Mouse (Mus musculus) heart, embryonic 10.5 days (tissue): ENCODE data around the gene Ctsz. TPM values are rescaled to one million over a fixed set of nuclear protein-coding genes. Genes with fewer than 3 reads are reported as not detected.
A peak's percentile ranks its signal among the peaks of the same experiment; 100 is the strongest.

ENCODE experiments used
- DNase-seq: peaks from one replicate; pipeline ENCODE4 v3.0.0-alpha.2; 2017; ENCODE audit warnings: low spot score
- H3K27ac ChIP-seq: fragments of 300-500 bp; sonication (generic); 2 replicates; pipeline ENCODE4 v1.5.1; 2016; ENCODE audit warnings: mild to moderate bottlenecking
- H3K27me3 ChIP-seq: fragments of 300-500 bp; sonication (generic); 2 replicates; pipeline ENCODE4 v1.6.1; 2016; ENCODE audit warnings: mild to moderate bottlenecking; ENCODE audit not compliant: poor library complexity, insufficient read depth, severe bottlenecking
- H3K36me3 ChIP-seq: fragments of 300-500 bp; sonication (generic); 2 replicates; pipeline ENCODE4 v1.6.1; 2016; ENCODE audit warnings: mild to moderate bottlenecking, moderate library complexity
- H3K4me1 ChIP-seq: fragments of 300-500 bp; sonication (generic); 2 replicates; pipeline ENCODE4 v1.6.1; 2016; ENCODE audit warnings: mild to moderate bottlenecking
- H3K4me3 ChIP-seq: fragments of 300-500 bp; sonication (generic); 2 replicates; pipeline ENCODE4 v1.5.1; 2016; ENCODE audit warnings: mild to moderate bottlenecking, moderate library complexity
- H3K9me3 ChIP-seq: fragments of 300-500 bp; sonication (generic); 2 replicates; pipeline ENCODE4 v1.6.1; 2016; ENCODE audit warnings: mild to moderate bottlenecking, moderate library complexity
- WGBS: fragments of 180-500 bp; shearing (Covaris S2); methylation state at CpG from one replicate; pipeline ENCODE4 v1.1.7; 2016; 5-methylcytosine and 5-hydroxymethylcytosine counted together
- polyA plus RNA-seq: library from polyadenylated mRNA; unstranded; fragments of >200 nt; fragmentation: Nextera tagmentation; extraction: Ambion mirVana; gene quantifications from 2 replicates; pipeline ENCODE4 v1.2.1, GENCODE M21; 2016

Ctsz gene
- polyA plus RNA-seq, 1 experiment from 2014 or later, result 133 TPM

DNA sequence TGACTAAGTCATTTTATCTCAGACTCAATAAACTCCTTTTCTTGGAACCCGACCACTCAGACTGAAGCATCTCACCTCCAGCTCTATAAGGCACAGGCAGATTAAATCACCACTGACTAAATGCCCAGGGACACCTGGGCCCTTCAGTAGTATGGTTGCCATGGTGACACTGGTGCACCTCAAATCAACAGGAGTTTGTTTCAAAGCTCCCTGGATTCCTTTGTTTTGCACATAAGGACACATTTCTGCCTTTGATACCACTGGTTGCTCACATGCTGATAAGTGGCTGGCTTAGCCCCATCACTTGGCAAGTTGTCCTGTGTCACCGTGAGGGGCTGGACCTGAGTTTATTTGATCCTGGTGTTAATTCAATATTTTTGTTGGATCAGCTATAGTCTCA, 20.5 kb upstream of the Ctsz start:
- peaks cover 28% of the 10 kb centered on the region for H3K36me3 ChIP-seq
- no peak overlapping the region for H3K27ac ChIP-seq
- WGBS, result 82% methylated on average over 2 of the region's 2 CpGs
- no peaks in the 10 kb centered on the region; the same call in 1 of the 2 replicates for H3K27me3 ChIP-seq
- no peaks in the 10 kb centered on the region for H3K9me3 ChIP-seq
- no peak for DNase-seq
- H3K4me3 ChIP-seq, result no peak overlapping the region
- peaks cover 11% of the 10 kb centered on the region for H3K4me1 ChIP-seq

DNA sequence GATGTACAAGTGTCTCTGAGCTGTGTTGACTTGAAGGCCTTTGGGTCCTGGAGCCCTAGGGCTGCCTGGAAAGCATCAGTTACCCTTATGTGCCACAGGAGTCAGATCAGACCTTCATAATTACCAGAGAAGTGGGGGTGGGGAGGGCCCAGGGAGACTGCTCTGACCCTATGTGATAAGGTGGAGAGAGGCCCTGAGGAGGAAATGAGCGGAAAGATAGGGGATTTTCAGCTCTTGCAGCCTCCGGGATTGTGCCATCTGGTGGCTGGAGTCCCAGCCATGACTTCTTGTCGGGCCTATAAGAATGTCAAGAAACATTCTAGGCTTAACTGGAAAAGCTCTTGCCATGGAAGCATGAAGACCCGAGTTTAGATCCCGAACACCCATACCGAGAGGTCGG, 14.8 kb upstream of the Ctsz start:
- Histone ChIP-seq H3K36me3 (no peaks in the 10 kb centered on the region), H3K9me3 (no peaks in the 10 kb centered on the region), H3K27ac (peak overlapping the region; percentile 72), H3K4me3 (no peak overlapping the region), H3K4me1 (peaks cover 5% of the 10 kb centered on the region), H3K27me3 (no peaks in the 10 kb centered on the region; the same call in 1 of the 2 replicates)
- WGBS, result 41% methylated on average over 7 of the region's 7 CpGs
- peak; percentile 90 for DNase-seq

DNA sequence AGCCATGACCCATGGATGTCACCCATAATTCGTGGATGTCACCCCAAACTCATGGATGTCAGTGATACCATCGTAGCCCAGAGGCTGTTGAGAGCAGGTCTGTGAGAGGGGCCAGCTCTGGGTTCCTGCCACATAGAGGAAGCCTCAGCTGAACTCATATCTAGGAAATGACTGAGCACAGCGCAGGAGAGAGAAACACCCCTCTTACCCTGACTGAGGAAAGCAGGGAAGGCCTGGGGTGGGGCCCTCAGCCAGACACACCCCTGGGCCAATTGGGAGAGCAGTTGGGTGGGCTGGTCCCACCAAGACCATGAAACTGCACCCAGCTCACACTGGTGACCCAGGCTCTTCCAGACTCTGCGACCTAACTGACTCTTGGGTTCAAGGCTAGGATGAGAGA, 11.5 kb upstream of the Ctsz start, which contains the start of gene Tubb1:
Gene Tubb1, plus strand, starts transcription at position 343 of the 400 bp plus-strand sequence.
- WGBS, result 54% methylated on average over 4 of the region's 4 CpGs
- H3K4me1 ChIP-seq, result peaks cover 15% of the 10 kb centered on the region
- H3K4me3 ChIP-seq, result no peak within 1 kb of the TSS
- DNase-seq, result no peak
- no peaks in the 10 kb centered on the region for H3K9me3 ChIP-seq
- H3K27ac ChIP-seq, result no peak within 1 kb of the TSS
- no peaks in the 10 kb centered on the region for H3K36me3 ChIP-seq
- 0 out of 2 replicates have a peak, but pooled peaks cover 4% of the 10 kb centered on the region for H3K27me3 ChIP-seq

DNA sequence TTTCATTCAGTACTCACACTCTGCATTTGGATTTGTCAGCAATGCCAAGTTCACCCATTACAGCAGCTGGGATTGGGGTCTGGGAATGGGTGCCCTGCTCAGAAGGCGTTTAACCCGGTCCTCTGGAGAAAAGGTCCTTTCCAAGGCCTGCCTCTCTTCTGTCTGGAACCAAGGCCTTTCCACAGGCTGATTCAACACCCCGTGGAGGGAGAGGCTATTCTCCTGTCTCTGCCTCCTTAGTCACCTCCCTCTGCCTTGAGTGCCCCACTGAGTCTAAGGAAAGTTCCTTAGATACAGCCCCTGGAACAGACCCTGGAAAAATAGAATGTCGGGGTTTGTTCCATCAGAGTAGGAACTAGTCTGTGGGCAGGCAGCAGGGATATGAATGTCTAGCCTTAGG, 9.6 kb upstream of the Ctsz start:
- H3K27me3 ChIP-seq, result 0 out of 2 replicates have a peak, but pooled peaks cover 4% of the 10 kb centered on the region
- no peak for DNase-seq
- no peaks in the 10 kb centered on the region for H3K36me3 ChIP-seq
- H3K4me3 ChIP-seq, result no peak overlapping the region
- H3K4me1 ChIP-seq, result peaks cover 14% of the 10 kb centered on the region
- WGBS, result 85% methylated on average over 4 of the region's 4 CpGs
- no peaks in the 10 kb centered on the region for H3K9me3 ChIP-seq
- H3K27ac ChIP-seq, result no peak overlapping the region

DNA sequence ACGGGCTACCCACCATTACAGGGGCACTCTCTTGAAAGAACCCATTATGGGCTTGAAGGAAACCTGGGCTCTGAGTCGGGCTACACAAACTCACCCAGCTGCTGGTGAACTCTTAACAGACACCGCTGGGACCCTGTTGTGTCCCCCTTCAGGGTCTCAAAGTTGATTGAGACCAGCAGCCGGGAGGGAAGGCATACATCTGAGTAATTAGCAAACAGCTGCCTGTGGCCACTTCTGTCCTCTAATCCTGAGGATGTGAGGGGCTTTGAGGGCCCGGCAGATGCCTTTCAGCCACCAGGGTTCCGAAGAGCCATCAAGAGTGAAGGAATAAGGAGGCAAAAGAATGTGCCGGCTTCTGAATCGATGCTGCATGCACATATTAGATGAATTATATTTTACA, 8.1 kb upstream of the Ctsz start:
- no peaks in the 10 kb centered on the region for H3K9me3 ChIP-seq
- no peak overlapping the region for H3K27ac ChIP-seq
- H3K4me3 ChIP-seq, result no peak overlapping the region
- DNase-seq, result no peak
- H3K4me1 ChIP-seq, result peaks cover 14% of the 10 kb centered on the region
- WGBS, result 64% methylated on average over 8 of the region's 8 CpGs
- 0 out of 2 replicates have a peak, but pooled peaks cover 4% of the 10 kb centered on the region for H3K27me3 ChIP-seq
- no peaks in the 10 kb centered on the region for H3K36me3 ChIP-seq

DNA sequence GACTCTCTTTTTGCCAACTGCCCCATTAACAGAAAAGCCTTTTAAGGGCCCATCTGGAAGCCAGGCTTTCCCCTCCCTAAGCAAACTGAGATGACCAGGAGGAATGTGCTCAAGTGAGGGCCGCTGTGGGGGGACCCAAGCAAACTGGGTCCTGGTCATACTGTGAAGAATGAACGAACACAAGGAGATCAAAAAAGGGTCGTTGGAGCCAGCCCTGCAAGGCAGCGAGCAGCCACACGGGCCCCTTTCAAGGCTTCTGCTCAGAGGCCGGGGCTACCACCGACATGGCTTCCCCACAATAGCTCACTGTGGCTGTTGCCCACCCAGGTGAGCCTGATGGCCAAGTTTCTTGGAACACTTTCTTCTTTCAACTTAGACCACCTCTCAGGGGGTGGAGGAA, 7.7 kb upstream of the Ctsz start:
- Histone ChIP-seq H3K9me3 (no peaks in the 10 kb centered on the region), H3K4me3 (no peak overlapping the region), H3K36me3 (no peaks in the 10 kb centered on the region), H3K27ac (no peak overlapping the region), H3K27me3 (0 out of 2 replicates have a peak, but pooled peaks cover 4% of the 10 kb centered on the region), H3K4me1 (peaks cover 16% of the 10 kb centered on the region)
- DNase-seq, result no peak
- 56% methylated on average over 7 of the region's 7 CpGs for WGBS

DNA sequence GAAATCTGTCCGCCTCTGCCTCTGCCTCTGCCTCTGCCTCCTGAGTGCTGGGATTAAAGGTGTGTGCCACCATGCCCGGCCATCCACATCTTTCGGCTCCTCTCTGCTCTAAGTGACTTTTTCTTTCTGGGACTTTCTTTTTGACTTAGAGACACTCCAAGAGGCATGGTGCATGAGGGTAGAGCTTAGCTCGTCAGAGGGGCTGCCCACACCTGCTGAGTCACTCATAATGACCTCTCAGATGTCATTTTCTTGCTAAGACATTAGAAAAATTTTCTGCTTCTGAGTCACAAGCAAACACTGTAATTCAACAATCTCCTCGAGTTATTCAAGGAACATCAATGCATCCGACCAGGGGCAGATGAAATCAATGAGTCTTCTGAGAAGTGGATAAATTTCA, 6.2 kb upstream of the Ctsz start:
- DNase-seq, result no peak
- peaks cover 22% of the 10 kb centered on the region for H3K4me1 ChIP-seq
- no peak overlapping the region for H3K4me3 ChIP-seq
- H3K9me3 ChIP-seq, result no peaks in the 10 kb centered on the region
- WGBS, result 77% methylated on average over 6 of the region's 6 CpGs
- H3K27me3 ChIP-seq, result 0 out of 2 replicates have a peak, but pooled peaks cover 4% of the 10 kb centered on the region
- H3K36me3 ChIP-seq, result no peaks in the 10 kb centered on the region
- no peak overlapping the region for H3K27ac ChIP-seq

DNA sequence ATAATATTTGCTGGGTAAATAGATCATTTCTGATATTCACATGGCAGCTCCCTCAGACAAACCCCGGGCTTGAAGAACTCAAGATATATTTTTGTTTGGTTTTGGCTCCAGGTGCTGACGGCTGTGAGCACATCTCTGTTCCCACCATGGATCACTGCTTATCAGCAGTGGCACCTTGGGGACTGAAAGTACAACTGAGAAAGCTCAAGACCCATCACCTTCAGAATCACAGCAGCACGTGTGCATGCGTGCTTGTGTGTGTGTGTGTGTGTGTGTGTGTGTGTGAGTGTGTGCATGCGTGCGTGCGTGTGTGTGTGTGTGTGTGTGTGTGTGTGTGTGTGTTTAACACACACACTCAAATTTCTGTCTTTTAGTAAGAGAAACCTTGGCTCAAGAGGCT, 5.5 kb upstream of the Ctsz start:
- WGBS, result 65% methylated on average over 7 of the region's 7 CpGs
- H3K9me3 ChIP-seq, result no peaks in the 10 kb centered on the region
- H3K4me3 ChIP-seq, result no peak overlapping the region
- peaks cover 29% of the 10 kb centered on the region for H3K4me1 ChIP-seq
- H3K27ac ChIP-seq, result no peak overlapping the region
- no peaks in the 10 kb centered on the region for H3K36me3 ChIP-seq
- DNase-seq, result no peak
- H3K27me3 ChIP-seq, result 0 out of 2 replicates have a peak, but pooled peaks cover 4% of the 10 kb centered on the region

DNA sequence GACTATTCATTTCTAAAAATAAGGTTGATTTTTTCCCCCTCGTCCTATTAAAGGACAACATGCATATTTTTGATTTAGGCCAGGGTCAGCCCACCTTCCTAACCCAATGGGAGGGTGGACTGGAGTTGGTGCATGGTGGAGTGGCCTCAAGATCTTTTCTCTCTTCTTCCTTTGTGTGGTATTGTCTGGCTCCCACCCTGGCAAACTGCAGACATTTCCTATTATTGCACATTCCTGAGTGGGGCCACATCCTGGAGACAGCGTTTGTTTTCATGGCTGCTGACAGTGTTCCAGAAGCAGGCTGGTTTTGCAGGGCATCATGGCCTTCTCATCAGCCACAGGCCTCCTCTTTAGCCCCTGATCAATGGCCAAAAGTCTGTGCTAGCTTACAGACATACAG, 4.2 kb upstream of the Ctsz start:
- peaks cover 42% of the 10 kb centered on the region for H3K4me1 ChIP-seq
- 49% methylated on average over 2 of the region's 2 CpGs for WGBS
- peak overlapping the region; percentile 19; the same call in 1 of the 2 replicates for H3K27ac ChIP-seq
- no peaks in the 10 kb centered on the region for H3K9me3 ChIP-seq
- 0 out of 2 replicates have a peak, but pooled peaks cover 3% of the 10 kb centered on the region for H3K27me3 ChIP-seq
- DNase-seq, result no peak
- no peaks in the 10 kb centered on the region for H3K36me3 ChIP-seq
- no peak overlapping the region for H3K4me3 ChIP-seq

DNA sequence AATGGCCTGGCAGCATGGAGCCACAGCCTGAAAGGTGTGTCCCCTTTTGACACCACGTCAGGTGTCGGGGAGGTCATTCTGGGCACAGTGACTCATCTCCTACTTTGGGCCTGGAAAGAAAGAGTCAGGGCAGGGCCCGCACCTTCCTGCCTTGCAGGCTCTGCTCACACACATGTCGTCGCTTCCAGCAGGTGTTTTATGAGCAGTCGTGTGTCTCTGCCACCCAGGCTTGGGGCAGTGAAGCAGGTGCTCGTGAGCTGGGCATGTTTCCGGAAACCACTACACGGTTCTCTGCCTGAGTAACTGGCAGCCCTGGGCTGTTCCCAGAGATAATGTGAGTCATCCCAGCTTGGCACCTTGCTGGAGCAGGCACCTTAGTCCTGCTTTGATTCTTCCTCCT, 3.6 kb upstream of the Ctsz start:
- H3K4me3 ChIP-seq, result no peak overlapping the region
- 61% methylated on average over 9 of the region's 9 CpGs for WGBS
- peak overlapping the region; percentile 49; the same call in 1 of the 2 replicates for H3K27ac ChIP-seq

DNA sequence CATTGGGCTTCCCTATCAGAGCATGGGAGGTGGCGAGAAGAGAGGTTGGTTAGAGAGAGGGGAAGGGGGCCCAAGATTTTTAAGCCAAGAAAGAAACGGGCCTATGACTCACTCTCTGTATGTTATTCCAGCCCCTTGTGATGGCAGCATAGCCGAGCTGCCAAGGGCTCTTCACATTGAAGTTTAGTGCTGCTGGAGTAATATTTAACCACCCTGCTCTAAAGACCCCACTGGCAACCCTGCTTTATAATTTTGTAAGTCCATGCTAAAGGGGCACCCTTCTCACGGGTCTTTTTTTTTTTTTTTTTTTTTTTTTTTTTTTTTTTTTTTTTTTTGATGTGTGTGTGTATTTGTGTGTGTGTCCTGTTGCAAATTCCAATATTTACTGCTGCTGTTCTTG, 3.1 kb upstream of the Ctsz start:
- H3K27me3 ChIP-seq, result no peaks in the 10 kb centered on the region
- no peaks in the 10 kb centered on the region for H3K9me3 ChIP-seq
- H3K4me3 ChIP-seq, result no peak overlapping the region
- 65% methylated on average over 4 of the region's 4 CpGs for WGBS
- H3K36me3 ChIP-seq, result peaks cover 2% of the 10 kb centered on the region; the same call in 1 of the 2 replicates
- no peak for DNase-seq
- no peak overlapping the region for H3K27ac ChIP-seq
- H3K4me1 ChIP-seq, result peaks cover 53% of the 10 kb centered on the region

More for the DNA sequence above, 3.6 kb upstream of the Ctsz start:
- H3K4me1 ChIP-seq, result peaks cover 48% of the 10 kb centered on the region
- no peaks in the 10 kb centered on the region for H3K9me3 ChIP-seq
- no peak for DNase-seq
- H3K27me3 ChIP-seq, result no peaks in the 10 kb centered on the region
- no peaks in the 10 kb centered on the region for H3K36me3 ChIP-seq

DNA sequence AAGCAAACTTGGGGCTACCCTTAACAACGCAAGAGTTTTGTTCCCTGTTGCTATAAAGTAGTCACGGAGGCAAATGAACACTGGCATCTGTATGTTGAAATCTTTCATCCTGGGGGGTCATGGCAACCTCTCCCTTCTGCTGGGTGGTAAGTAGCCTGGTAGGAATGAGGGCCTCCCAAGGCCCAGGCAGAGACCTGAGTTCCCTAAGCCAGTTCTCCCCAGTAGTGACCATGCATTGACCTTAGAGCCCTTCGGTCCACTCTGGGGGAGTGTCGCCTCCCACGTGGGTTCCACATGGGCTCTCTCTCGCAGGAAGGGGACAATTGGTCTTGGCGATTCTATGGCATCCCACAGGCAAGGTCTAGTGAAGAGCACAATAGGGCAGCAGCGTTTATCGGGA, 1.1 kb upstream of the Ctsz start:
- Histone ChIP-seq H3K27me3 (no peaks in the 10 kb centered on the region), H3K9me3 (no peaks in the 10 kb centered on the region), H3K36me3 (peaks cover 18% of the 10 kb centered on the region), H3K27ac (no peak overlapping the region), H3K4me1 (peaks cover 46% of the 10 kb centered on the region), H3K4me3 (no peak overlapping the region)
- 78% methylated on average over 9 of the region's 9 CpGs for WGBS
- no peak for DNase-seq

DNA sequence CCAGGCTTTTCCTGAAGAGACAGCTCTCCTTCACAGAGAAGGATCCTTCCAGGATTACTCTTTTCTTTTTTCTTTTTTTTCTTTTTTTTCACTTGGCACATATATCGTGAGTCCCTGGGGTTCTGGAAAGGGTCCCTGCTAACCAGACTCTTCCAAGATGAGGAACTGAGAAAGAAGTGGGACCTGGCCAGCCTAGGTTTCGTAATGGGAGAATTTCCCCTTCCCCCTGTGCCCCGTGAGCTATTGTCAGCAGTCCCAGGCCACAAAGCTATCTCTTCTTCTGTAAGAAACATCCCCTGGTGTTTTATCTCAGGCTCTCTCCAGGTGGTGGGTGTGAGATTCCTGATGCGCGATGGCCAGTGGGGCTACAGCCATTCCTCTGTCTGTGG, 605 bp upstream of the Ctsz start:
- peak overlapping the region; percentile 91; the same call in 1 of the 2 replicates for H3K27ac ChIP-seq
- no peaks in the 10 kb centered on the region for H3K27me3 ChIP-seq
- H3K4me1 ChIP-seq, result peaks cover 44% of the 10 kb centered on the region
- WGBS, result 22% methylated on average over 5 of the region's 5 CpGs
- H3K9me3 ChIP-seq, result no peaks in the 10 kb centered on the region
- H3K36me3 ChIP-seq, result peaks cover 22% of the 10 kb centered on the region
- DNase-seq, result no peak
- H3K4me3 ChIP-seq, result peak overlapping the region; percentile 78; the same call in 1 of the 2 replicates

DNA sequence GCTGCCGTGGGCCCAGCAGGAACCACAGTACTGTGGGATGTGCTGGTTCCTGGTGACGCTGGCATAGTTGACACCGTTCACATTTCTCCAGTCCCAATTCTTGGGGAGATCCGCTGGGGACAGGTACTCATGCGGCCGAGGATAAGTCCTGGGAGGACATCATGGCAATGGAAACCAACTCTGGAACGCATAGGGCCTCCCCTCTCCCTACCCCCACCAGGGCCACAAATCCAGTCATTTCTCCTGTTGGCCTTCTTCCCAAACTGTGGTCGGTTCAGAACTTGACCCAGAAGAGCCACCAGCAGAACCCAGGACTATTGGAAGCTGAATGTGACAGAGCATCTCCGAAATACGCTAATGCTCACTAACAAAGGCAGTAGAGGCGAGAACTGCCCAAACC, 658 bp downstream of the Ctsz start:
- H3K4me1 ChIP-seq, result peaks cover 42% of the 10 kb centered on the region
- no peak for DNase-seq
- WGBS, result 69% methylated on average over 11 of the region's 11 CpGs
- H3K27ac ChIP-seq, result peak overlapping the region; percentile 91
- H3K27me3 ChIP-seq, result no peaks in the 10 kb centered on the region
- H3K36me3 ChIP-seq, result peaks cover 31% of the 10 kb centered on the region
- peak overlapping the region; percentile 78 for H3K4me3 ChIP-seq
- no peaks in the 10 kb centered on the region for H3K9me3 ChIP-seq
